Comparison of ENCODE assay signal across 21 mouse cellular contexts in genomic region chr4:118741881-118742280, GRCm38 (mm10). TPM values are rescaled to one million over a fixed set of nuclear protein-coding genes. Genes with fewer than 3 reads are reported as not detected.
DNase-seq lines count a peak whose midpoint lies in the region; ATAC-seq lines count a peak whose summit lies in the region.
"Had no signal": no experiment of that assay in that cellular context is flagged by ENCODE, and none has a peak within 500 bp of the region (broad histone marks: within the 10 kb centered on the region; RNA-seq: fewer than 3 reads in every experiment).

No protein-coding gene starts in this region.

- peak overlapping the region; percentile 5; the same call in 1 of the 2 replicates for H3K4me3 ChIP-seq in heart, embryonic 10.5 days
- no peak overlapping the region for H3K4me3 ChIP-seq in forebrain, embryonic 15.5 days
- no peak overlapping the region for H3K4me3 ChIP-seq in midbrain, embryonic 15.5 days
- H3K4me3 ChIP-seq: myocyte had no signal

- DNase-seq in heart, embryonic 10.5 days (ENCODE audit: low spot score) = no peak
- DNase-seq in heart, postnatal 4 days = no peak
- DNase-seq in R1 (ENCODE audit: low read depth, low spot score) = peak; percentile 54
- DNase-seq in adrenal gland, adult (ENCODE audit: inconsistent age in 2 of 2, low spot score in 1 of 2) = no peak
- no peak for DNase-seq in adrenal gland, postnatal 4 days (ENCODE audit: low spot score in 2 of 2)
- DNase-seq in right cerebral cortex, postnatal 36 days (ENCODE audit: low spot score in 2 of 2) = no peak
- DNase-seq: adrenal gland, postnatal 36 days; kidney, adult 18-20 months; liver; lung, postnatal 10 days; right cerebral cortex, postnatal 4 days; thymus, adult 2 months had no signal

- no peaks in the 10 kb centered on the region for H3K4me1 ChIP-seq in heart, embryonic 10.5 days
- no peaks in the 10 kb centered on the region for H3K4me1 ChIP-seq in forebrain, embryonic 15.5 days
- H3K4me1 ChIP-seq in midbrain, embryonic 15.5 days = peaks cover 8% of the 10 kb centered on the region; the same call in 1 of the 2 replicates

- WGBS in heart, embryonic 10.5 days = 4% methylated on average over 16 of the region's 16 CpGs
- WGBS in forebrain, embryonic 15.5 days = 3% methylated on average over 16 of the region's 16 CpGs
- 5% methylated on average over 16 of the region's 16 CpGs for WGBS in midbrain, embryonic 15.5 days

- H3K9ac ChIP-seq in forebrain, embryonic 15.5 days (replicated peaks) = no peak overlapping the region
- no peak overlapping the region for H3K9ac ChIP-seq in midbrain, embryonic 15.5 days

- H3K27me3 ChIP-seq in heart, embryonic 10.5 days (ENCODE audit: insufficient read depth, poor library complexity, severe bottlenecking) = peaks cover 28% of the 10 kb centered on the region
- H3K27me3 ChIP-seq in forebrain, embryonic 15.5 days = 0 out of 2 replicates have a peak, but pooled peaks cover 3% of the 10 kb centered on the region
- H3K27me3 ChIP-seq in midbrain, embryonic 15.5 days (replicated peaks) = peaks cover 6% of the 10 kb centered on the region; the same call in 1 of the 2 replicates
- H3K27me3 ChIP-seq: Patski had no signal

- peak overlapping the region; percentile 10; the same call in 1 of the 2 replicates for H3K4me2 ChIP-seq in forebrain, embryonic 15.5 days (replicated peaks)
- peak overlapping the region; percentile 26 for H3K4me2 ChIP-seq in midbrain, embryonic 15.5 days
- H3K4me2 ChIP-seq: heart, embryonic 11.5 days had no signal

- H3K9me3 ChIP-seq in heart, embryonic 10.5 days = no peaks in the 10 kb centered on the region
- no peaks in the 10 kb centered on the region for H3K9me3 ChIP-seq in forebrain, embryonic 15.5 days
- no peaks in the 10 kb centered on the region for H3K9me3 ChIP-seq in midbrain, embryonic 15.5 days

- H3K36me3 ChIP-seq in heart, embryonic 10.5 days = no peaks in the 10 kb centered on the region
- H3K36me3 ChIP-seq in forebrain, embryonic 15.5 days = no peaks in the 10 kb centered on the region
- H3K36me3 ChIP-seq in midbrain, embryonic 15.5 days (replicated peaks) = no peaks in the 10 kb centered on the region

- no peak for ATAC-seq in forebrain, embryonic 15.5 days (replicated peaks)
- no peak for ATAC-seq in midbrain, embryonic 15.5 days (replicated peaks)
- ATAC-seq: Patski had no signal

- no peak overlapping the region for H3K27ac ChIP-seq in heart, embryonic 10.5 days
- no peak overlapping the region for H3K27ac ChIP-seq in forebrain, embryonic 15.5 days (replicated peaks)
- H3K27ac ChIP-seq in midbrain, embryonic 15.5 days = no peak overlapping the region

RNA-seq across cellular contexts. Expression of gene Olfr1339, which starts 9.9 kb away (rescaled TPM):
- polyA plus RNA-seq in heart, embryonic 10.5 days (2016; fragmentation: Nextera tagmentation; extraction: Ambion mirVana) = not detected in 2 replicates
- not detected for total RNA-seq in heart, postnatal 4 days (2021)
- not detected in 2 replicates for polyA plus RNA-seq in forebrain, embryonic 15.5 days (2015; fragmentation: Nextera tagmentation; extraction: Ambion mirVana)
- polyA plus RNA-seq in midbrain, embryonic 15.5 days (2015; fragmentation: Nextera tagmentation; extraction: Ambion mirVana) = not detected in 2 replicates
- total RNA-seq in adrenal gland, postnatal 4 days (2021) = not detected
- total RNA-seq: adrenal gland, postnatal 36 days; layer of hippocampus, adult 8-10 months had no signal
- polyA plus RNA-seq: C2C12; cortical plate, adult 2 months; heart, embryonic 11.5 days; myocyte; Patski; thymus, adult 2 months had no signal

RNA-seq across cellular contexts. Expression of gene Olfr1338, which starts 16.7 kb away (rescaled TPM):
- not detected in 2 replicates for polyA plus RNA-seq in heart, embryonic 10.5 days (2016; fragmentation: Nextera tagmentation; extraction: Ambion mirVana)
- not detected for total RNA-seq in heart, postnatal 4 days (2021)
- not detected in 2 replicates for polyA plus RNA-seq in forebrain, embryonic 15.5 days (2015; fragmentation: Nextera tagmentation; extraction: Ambion mirVana)
- not detected in 2 replicates for polyA plus RNA-seq in midbrain, embryonic 15.5 days (2015; fragmentation: Nextera tagmentation; extraction: Ambion mirVana)
- total RNA-seq in adrenal gland, postnatal 4 days (2021) = not detected
- total RNA-seq: adrenal gland, postnatal 36 days; layer of hippocampus, adult 8-10 months had no signal
- polyA plus RNA-seq: C2C12; cortical plate, adult 2 months; frontal cortex, adult 2 months; heart, embryonic 11.5 days; myocyte; Patski; thymus, adult 2 months had no signal

RNA-seq across cellular contexts. Expression of gene Olfr1340, which starts 21.9 kb away (rescaled TPM):
- not detected in 2 replicates for polyA plus RNA-seq in heart, embryonic 10.5 days (2016; fragmentation: Nextera tagmentation; extraction: Ambion mirVana)
- total RNA-seq in heart, postnatal 4 days (2021) = not detected
- not detected in 2 replicates for polyA plus RNA-seq in forebrain, embryonic 15.5 days (2015; fragmentation: Nextera tagmentation; extraction: Ambion mirVana)
- not detected in 2 replicates for polyA plus RNA-seq in midbrain, embryonic 15.5 days (2015; fragmentation: Nextera tagmentation; extraction: Ambion mirVana)
- not detected for total RNA-seq in adrenal gland, postnatal 4 days (2021)
- total RNA-seq: adrenal gland, postnatal 36 days; layer of hippocampus, adult 8-10 months had no signal
- polyA plus RNA-seq: C2C12; cortical plate, adult 2 months; frontal cortex, adult 2 months; heart, embryonic 11.5 days; myocyte; Patski; thymus, adult 2 months had no signal

RNA-seq across cellular contexts. Expression of gene Olfr1341, which starts 38.6 kb away (rescaled TPM):
- polyA plus RNA-seq in heart, embryonic 10.5 days (2016; fragmentation: Nextera tagmentation; extraction: Ambion mirVana) = 0.03 TPM in 1 of 2 replicates, not detected in the other
- not detected for total RNA-seq in heart, postnatal 4 days (2021)
- not detected in 2 replicates for polyA plus RNA-seq in forebrain, embryonic 15.5 days (2015; fragmentation: Nextera tagmentation; extraction: Ambion mirVana)
- polyA plus RNA-seq in midbrain, embryonic 15.5 days (2015; fragmentation: Nextera tagmentation; extraction: Ambion mirVana) = not detected in 2 replicates
- not detected for total RNA-seq in adrenal gland, postnatal 4 days (2021)
- total RNA-seq: adrenal gland, postnatal 36 days; layer of hippocampus, adult 8-10 months had no signal
- polyA plus RNA-seq: C2C12; cortical plate, adult 2 months; heart, embryonic 11.5 days; myocyte; Patski had no signal

RNA-seq across cellular contexts. Expression of gene Olfr1337, which starts 40.5 kb away (rescaled TPM):
- polyA plus RNA-seq in heart, embryonic 10.5 days (2016; fragmentation: Nextera tagmentation; extraction: Ambion mirVana) = not detected in 2 replicates
- total RNA-seq in heart, postnatal 4 days (2021) = not detected
- polyA plus RNA-seq in forebrain, embryonic 15.5 days (2015; fragmentation: Nextera tagmentation; extraction: Ambion mirVana) = not detected in 2 replicates
- polyA plus RNA-seq in midbrain, embryonic 15.5 days (2015; fragmentation: Nextera tagmentation; extraction: Ambion mirVana) = not detected in 2 replicates
- total RNA-seq in adrenal gland, postnatal 4 days (2021) = not detected
- total RNA-seq: adrenal gland, postnatal 36 days; layer of hippocampus, adult 8-10 months had no signal
- polyA plus RNA-seq: C2C12; cortical plate, adult 2 months; frontal cortex, adult 2 months; heart, embryonic 11.5 days; myocyte; Patski had no signal
